Mouse (Mus musculus) liver, postnatal 0 days (tissue): Measurements from ENCODE around the gene Eif2s2. TPM values are rescaled to one million over a fixed set of nuclear protein-coding genes. Genes with fewer than 3 reads are reported as not detected.

Experiments used
- ATAC-seq: fragments of 200-750 bp; cut with Nextera tagmentation; 2 replicates; pipeline ENCODE4 v1.8.0; 2017; ENCODE audit warnings: mild to moderate bottlenecking, moderate library complexity
- DNase-seq: peaks from one replicate; pipeline ENCODE4 v3.0.0-alpha.2; 2016
- H3K27ac ChIP-seq: fragments of 300-500 bp; sonication (generic); 2 replicates; pipeline ENCODE4 v1.5.1; 2014; ENCODE audit warnings: antibody characterized with exemption, moderate library complexity, mild to moderate bottlenecking, low read depth
- H3K27me3 ChIP-seq: fragments of 300-500 bp; sonication (generic); 2 replicates; pipeline ENCODE4 v1.6.1; 2014; ENCODE audit warnings: low read length, control low read depth, mixed read lengths; ENCODE audit not compliant: insufficient read depth
- H3K36me3 ChIP-seq: fragments of 300-500 bp; sonication (generic); replicated peaks from 2 replicates; pipeline ENCODE4 v1.6.1; 2014; ENCODE audit warnings: mild to moderate bottlenecking, control low read depth, low read length, moderate library complexity, mixed read lengths; ENCODE audit not compliant: insufficient read depth
- H3K4me1 ChIP-seq: fragments of 300-500 bp; sonication (generic); 2 replicates; pipeline ENCODE4 v1.6.1; 2014; ENCODE audit warnings: antibody characterized with exemption, mild to moderate bottlenecking, control low read depth; ENCODE audit not compliant: insufficient read depth
- H3K4me2 ChIP-seq: fragments of 300-500 bp; sonication (generic); 2 replicates; pipeline ENCODE4 v1.6.1; 2014; ENCODE audit warnings: low read depth, mild to moderate bottlenecking, low read length, moderate library complexity, mixed read lengths
- H3K4me3 ChIP-seq: fragments of 300-500 bp; sonication (generic); 2 replicates; pipeline ENCODE4 v1.5.1; 2014; ENCODE audit warnings: low read depth, low read length
- H3K9ac ChIP-seq: fragments of 300-500 bp; sonication (generic); replicated peaks from 2 replicates; pipeline ENCODE4 v1.6.1; 2014; ENCODE audit warnings: mild to moderate bottlenecking, moderate library complexity
- H3K9me3 ChIP-seq: fragments of 300-500 bp; sonication (generic); 2 replicates; pipeline ENCODE4 v1.6.1; 2016; ENCODE audit warnings: mild to moderate bottlenecking, control low read depth, low read length, mixed read lengths
- CTCF ChIP-seq: sonication (generic); IDR thresholded peaks from 2 replicates; pipeline ENCODE4 v1.5.1; 2016; ENCODE audit warnings: antibody characterized with exemption, low read depth
- EP300 ChIP-seq: IDR thresholded peaks from 2 replicates; pipeline ENCODE4 v1.6.1; 2016; ENCODE audit warnings: antibody characterized with exemption, low read depth, mild to moderate bottlenecking
- WGBS: fragments of 180-500 bp; shearing (Covaris S2); extraction: QIAGEN DNeasy Blood & Tissue Kit; methylation state at CpG from one replicate; pipeline ENCODE4 v1.1.7; 2014; ENCODE audit not compliant: insufficient replicate concordance; 5-methylcytosine and 5-hydroxymethylcytosine counted together
- polyA plus RNA-seq: library from polyadenylated mRNA; unstranded; fragments of >200 nt; fragmentation: Nextera tagmentation; extraction: Ambion mirVana; gene quantifications from 2 replicates; pipeline ENCODE4 v1.2.1, GENCODE M21; 2015

The Eif2s2 gene
- polyA plus RNA-seq, 1 experiment from 2014 or later = 57.9 TPM

- no peak overlapping the region for H3K4me2 ChIP-seq
- no peaks in the 10 kb centered on the region for H3K9me3 ChIP-seq
- H3K27me3 ChIP-seq = no peaks in the 10 kb centered on the region
- H3K4me3 ChIP-seq = no peak overlapping the region
- peaks cover 85% of the 10 kb centered on the region for H3K36me3 ChIP-seq
- no peak overlapping the region for H3K27ac ChIP-seq
- TF ChIP-seq EP300 (no peak), CTCF (no peak)
- ATAC-seq (no peak), DNase-seq (no peak)
- H3K9ac ChIP-seq = no peak overlapping the region
- H3K4me1 ChIP-seq = no peaks in the 10 kb centered on the region
Measured at GRCm38 (mm10) chr2:154869954-154870641, 22.6 kb downstream of the Eif2s2 start.

DNA sequence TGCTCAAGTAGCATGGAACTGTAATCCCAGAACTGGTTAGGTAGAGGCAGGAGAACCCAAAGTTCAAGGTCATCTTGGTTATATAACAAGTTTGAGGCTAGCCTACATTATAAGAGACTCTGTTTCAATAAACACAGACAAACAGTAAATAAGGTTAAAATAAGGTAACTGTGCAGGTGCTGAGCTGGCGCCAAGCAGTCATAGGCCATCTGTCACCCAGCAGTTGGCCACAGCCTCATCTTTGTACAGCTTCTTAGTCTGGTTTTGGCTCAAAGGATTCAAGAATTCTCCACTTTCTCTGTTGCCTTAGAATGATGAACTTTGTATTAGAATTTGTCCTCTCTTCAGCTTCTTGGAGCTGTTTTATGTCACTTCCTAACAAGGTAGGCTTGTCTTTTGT is 24.6 kb downstream of the Eif2s2 start:
- Histone ChIP-seq H3K4me3 (no peak overlapping the region), H3K27me3 (no peaks in the 10 kb centered on the region), H3K27ac (no peak overlapping the region), H3K36me3 (peaks cover 92% of the 10 kb centered on the region), H3K9ac (no peak overlapping the region), H3K9me3 (no peaks in the 10 kb centered on the region), H3K4me2 (no peak overlapping the region), H3K4me1 (no peaks in the 10 kb centered on the region)
- DNase-seq (no peak), ATAC-seq (no peak)
- 93% methylated on average over 1 of the region's 1 CpGs for WGBS
- TF ChIP-seq EP300 (no peak), CTCF (no peak)

- no peak for TF ChIP-seq EP300
- no peak for TF ChIP-seq CTCF
- Histone ChIP-seq H3K9me3 (no peaks in the 10 kb centered on the region), H3K9ac (no peak overlapping the region), H3K4me1 (no peaks in the 10 kb centered on the region), H3K27ac (no peak overlapping the region), H3K4me3 (no peak overlapping the region), H3K36me3 (peaks cover 89% of the 10 kb centered on the region), H3K27me3 (no peaks in the 10 kb centered on the region), H3K4me2 (no peak overlapping the region)
- 78% methylated on average over 3 of the region's 3 CpGs for WGBS
- ATAC-seq = no peak
- no peak for DNase-seq
Measured at GRCm38 (mm10) chr2:154865696-154866095, 27.0 kb downstream of the Eif2s2 start.

GRCm38 (mm10) chr2:154863672-154864071 is 29.1 kb downstream of the Eif2s2 start:
- Histone ChIP-seq H3K36me3 (peaks cover 85% of the 10 kb centered on the region), H3K4me2 (no peak overlapping the region), H3K4me1 (no peaks in the 10 kb centered on the region), H3K27me3 (no peaks in the 10 kb centered on the region), H3K9ac (no peak overlapping the region), H3K9me3 (no peaks in the 10 kb centered on the region), H3K4me3 (no peak overlapping the region), H3K27ac (no peak overlapping the region)
- WGBS = 92% methylated on average over 13 of the region's 13 CpGs
- no peak for DNase-seq
- TF ChIP-seq CTCF (no peak), EP300 (no peak)
- ATAC-seq = no peak

DNA sequence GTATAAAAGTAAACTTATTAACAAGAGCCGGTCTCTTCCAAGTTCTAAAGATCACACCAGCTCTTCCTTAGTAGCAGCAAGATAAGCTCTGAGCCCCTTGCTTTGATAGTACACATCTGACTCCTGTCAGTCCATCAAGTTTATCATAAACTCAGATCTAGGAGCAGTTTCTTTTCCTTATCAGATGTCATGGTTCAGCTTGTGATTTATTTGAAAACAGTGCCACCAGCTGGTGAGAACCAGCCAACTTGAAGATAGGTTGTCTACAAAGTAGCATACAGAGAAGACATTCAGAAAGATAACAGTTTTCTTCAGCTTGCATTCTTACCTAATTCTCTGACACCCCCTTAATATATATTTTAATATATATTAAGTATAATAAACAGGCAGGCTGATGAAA is 37.4 kb downstream of the Eif2s2 start:
- Histone ChIP-seq H3K9me3 (no peaks in the 10 kb centered on the region), H3K9ac (no peak overlapping the region), H3K27ac (no peak overlapping the region), H3K36me3 (peaks cover 40% of the 10 kb centered on the region), H3K4me3 (no peak overlapping the region), H3K4me1 (no peaks in the 10 kb centered on the region), H3K27me3 (no peaks in the 10 kb centered on the region), H3K4me2 (no peak overlapping the region)
- peak; percentile 56 for DNase-seq
- TF ChIP-seq CTCF = peak; percentile 73
- TF ChIP-seq EP300 = no peak
- no peak for ATAC-seq
- 93% methylated on average over 1 of the region's 1 CpGs for WGBS

DNA sequence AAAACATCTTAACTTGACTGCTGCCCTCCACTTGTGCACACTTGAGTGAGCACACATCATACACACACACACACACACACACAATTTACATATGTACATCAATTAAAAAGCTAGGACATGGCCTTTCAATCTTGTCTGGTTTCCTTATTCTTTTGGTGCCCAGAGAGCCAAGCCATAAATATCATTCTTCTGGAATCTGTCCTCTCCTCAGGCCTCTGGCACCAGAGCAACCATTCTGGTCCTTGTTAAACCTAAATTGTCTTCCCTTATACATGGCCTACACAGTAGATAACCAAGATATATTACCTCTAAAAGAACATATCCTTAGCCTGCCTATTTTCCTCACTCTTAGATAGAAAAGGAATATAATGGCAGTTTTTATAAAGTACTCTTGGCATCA is 44.6 kb downstream of the Eif2s2 start:
- H3K36me3 ChIP-seq = peaks cover 28% of the 10 kb centered on the region

DNA sequence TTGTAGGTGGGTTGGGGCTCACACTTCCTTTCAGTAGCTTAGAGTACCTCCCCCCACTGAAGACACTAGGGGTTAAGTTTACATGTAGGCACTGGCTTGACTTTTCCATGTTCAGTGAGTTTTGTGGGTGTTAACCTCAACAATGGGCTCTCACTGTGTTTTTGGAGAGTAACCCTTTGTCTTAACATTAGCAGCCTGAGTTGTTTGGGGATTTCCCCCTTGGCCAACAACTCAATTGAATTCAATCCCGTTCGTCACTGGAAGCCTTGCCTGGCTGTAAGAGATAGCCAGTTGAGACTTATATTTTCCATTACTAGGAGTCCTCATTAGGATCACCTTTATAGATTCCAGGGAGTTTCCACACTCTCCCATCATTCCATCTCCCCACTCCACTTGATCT is 56.2 kb downstream of the Eif2s2 start:
- Histone ChIP-seq H3K27me3 (no peaks in the 10 kb centered on the region), H3K4me3 (no peak overlapping the region), H3K4me1 (peaks cover 6% of the 10 kb centered on the region; the same call in 1 of the 2 replicates), H3K9ac (no peak overlapping the region), H3K27ac (no peak overlapping the region), H3K4me2 (no peak overlapping the region), H3K9me3 (no peaks in the 10 kb centered on the region), H3K36me3 (peaks cover 4% of the 10 kb centered on the region; the same call in 1 of the 2 replicates)
- TF ChIP-seq EP300 (no peak), CTCF (no peak)
- DNase-seq = no peak
- 85% methylated on average over 2 of the region's 2 CpGs for WGBS
- no peak for ATAC-seq

More for the DNA sequence above, 44.6 kb downstream of the Eif2s2 start:
- Histone ChIP-seq H3K4me3 (no peak overlapping the region), H3K9ac (no peak overlapping the region), H3K4me1 (no peaks in the 10 kb centered on the region), H3K27ac (no peak overlapping the region), H3K9me3 (no peaks in the 10 kb centered on the region), H3K4me2 (no peak overlapping the region), H3K27me3 (no peaks in the 10 kb centered on the region)
- no peak for ATAC-seq
- TF ChIP-seq CTCF = no peak
- no peak for TF ChIP-seq EP300
- no peak for DNase-seq
